7 mouse cellular contexts compared by ENCODE assay signal in the genomic region with DNA sequence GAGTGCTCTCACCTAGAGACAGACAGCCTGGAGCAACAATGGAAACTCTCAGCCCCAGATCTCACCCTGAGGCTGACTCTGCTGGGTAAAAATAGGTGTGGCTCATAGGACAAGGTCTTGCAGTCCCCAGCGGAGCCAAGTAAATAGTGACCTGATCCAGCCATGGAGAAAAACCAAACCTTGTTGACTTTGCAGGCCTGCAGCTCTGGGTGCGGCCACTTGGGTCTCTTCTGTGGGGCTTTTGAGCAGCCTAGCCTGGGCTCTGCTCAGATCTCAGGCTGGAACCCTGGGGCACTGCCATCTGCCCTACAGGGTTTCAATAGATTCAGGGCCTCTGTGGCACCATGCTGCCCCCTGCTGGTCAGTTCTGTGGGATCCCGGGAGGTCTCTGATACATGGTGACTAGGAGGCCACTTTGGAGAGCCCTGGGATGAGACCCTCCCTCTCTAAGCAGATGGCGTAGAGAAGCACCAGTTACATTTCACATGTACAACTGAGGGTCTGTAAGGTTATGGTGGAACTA. TPM values are rescaled to one million over a fixed set of nuclear protein-coding genes. Genes with fewer than 3 reads are reported as not detected.
DNase-seq lines count a peak whose midpoint lies in the region; ATAC-seq and TF ChIP-seq lines count a peak whose summit lies in the region.

No protein-coding gene starts in this region.

- TF ChIP-seq EP300 in heart, adult 2 months (IDR thresholded peaks at IDR 0.05; ENCODE audit: insufficient read depth, low read depth, low read length), result peak; percentile 85

- H3K4me1 ChIP-seq in embryonic facial prominence, embryonic 12.5 days, result no peaks in the 10 kb centered on the region
- H3K4me1 ChIP-seq in heart, adult 2 months (ENCODE audit: control insufficient read depth, insufficient read depth, low read length), result no peaks in the 10 kb centered on the region
- H3K4me1 ChIP-seq in kidney, adult 2 months (ENCODE audit: control insufficient read depth, insufficient read depth, low read length), result peaks cover 11% of the 10 kb centered on the region; the same call in 1 of the 2 replicates
- H3K4me1 ChIP-seq in limb, embryonic 11.5 days (ENCODE audit: control insufficient read depth, insufficient read depth, low read length), result no peaks in the 10 kb centered on the region
- no peaks in the 10 kb centered on the region for H3K4me1 ChIP-seq in midbrain, embryonic 15.5 days

- no peaks in the 10 kb centered on the region for H3K36me3 ChIP-seq in embryonic facial prominence, embryonic 12.5 days
- H3K36me3 ChIP-seq in heart, adult 2 months (ENCODE audit: control insufficient read depth, insufficient read depth, low read length), result no peaks in the 10 kb centered on the region
- H3K36me3 ChIP-seq in kidney, adult 2 months (ENCODE audit: control insufficient read depth, insufficient read depth, low read length), result no peaks in the 10 kb centered on the region
- no peaks in the 10 kb centered on the region for H3K36me3 ChIP-seq in limb, embryonic 11.5 days (ENCODE audit: control insufficient read depth, insufficient read depth, low read length)
- no peaks in the 10 kb centered on the region for H3K36me3 ChIP-seq in midbrain, embryonic 15.5 days (replicated peaks)

- ATAC-seq in embryonic facial prominence, embryonic 12.5 days (ENCODE audit: insufficient number of reproducible peaks, insufficient read depth, low FRiP score, low TSS enrichment), result 0 out of 2 replicates have a peak, but pooled peaks have one; percentile 30
- peak; percentile 26; the same call in 1 of the 2 replicates for ATAC-seq in limb, embryonic 11.5 days (ENCODE audit: insufficient number of reproducible peaks, low FRiP score, low TSS enrichment, low read depth)
- ATAC-seq in midbrain, embryonic 15.5 days (replicated peaks), result peak; percentile 62; the same call in 1 of the 2 replicates

- H3K79me2 ChIP-seq in heart, adult 2 months (replicated peaks; ENCODE audit: control insufficient read depth, insufficient read depth, low read length), result no peaks in the 10 kb centered on the region

- H3K4me2 ChIP-seq in embryonic facial prominence, embryonic 12.5 days (replicated peaks), result no peak overlapping the region
- H3K4me2 ChIP-seq in limb, embryonic 11.5 days (ENCODE audit: low read depth, severe bottlenecking), result no peak overlapping the region
- H3K4me2 ChIP-seq in midbrain, embryonic 15.5 days, result no peak overlapping the region

- peak; percentile 91 to 92 for DNase-seq in adrenal gland, postnatal 36 days
- DNase-seq in heart, adult 2 months, result peak; percentile 86 to 93
- peak; percentile 93 for DNase-seq in kidney, adult 2 months
- DNase-seq in limb, embryonic 11.5 days (ENCODE audit: low spot score), result peak; percentile 89
- peak; percentile 29 to 50 for DNase-seq in spleen, postnatal 14 days (ENCODE audit: low spot score in 2 of 2)

- H3K27ac ChIP-seq in embryonic facial prominence, embryonic 12.5 days, result no peak overlapping the region
- H3K27ac ChIP-seq in heart, adult 2 months, result peak overlapping the region; percentile 44
- H3K27ac ChIP-seq in kidney, adult 2 months (ENCODE audit: insufficient read depth, low read depth, low read length), result no peak overlapping the region
- H3K27ac ChIP-seq in limb, embryonic 11.5 days (replicated peaks; ENCODE audit: low read depth, low read length), result no peak overlapping the region
- no peak overlapping the region for H3K27ac ChIP-seq in midbrain, embryonic 15.5 days

- WGBS in embryonic facial prominence, embryonic 12.5 days, result 42% methylated on average over 4 of the region's 4 CpGs
- WGBS in heart, adult 2 months, result 32% methylated on average over 4 of the region's 4 CpGs
- 28% methylated on average over 4 of the region's 4 CpGs for WGBS in kidney, adult 2 months
- WGBS in limb, embryonic 11.5 days, result 44% methylated on average over 4 of the region's 4 CpGs
- WGBS in midbrain, embryonic 15.5 days, result 46% methylated on average over 4 of the region's 4 CpGs

- H3K27me3 ChIP-seq in embryonic facial prominence, embryonic 12.5 days, result peaks cover 3% of the 10 kb centered on the region; the same call in 1 of the 2 replicates
- H3K27me3 ChIP-seq in heart, adult 2 months (ENCODE audit: control insufficient read depth, insufficient read depth, low read length), result no peaks in the 10 kb centered on the region
- H3K27me3 ChIP-seq in kidney, adult 2 months (replicated peaks; ENCODE audit: control insufficient read depth, insufficient read depth, low read length), result no peaks in the 10 kb centered on the region
- H3K27me3 ChIP-seq in limb, embryonic 11.5 days (ENCODE audit: control insufficient read depth, insufficient read depth, low read length), result no peaks in the 10 kb centered on the region
- H3K27me3 ChIP-seq in midbrain, embryonic 15.5 days (replicated peaks), result no peaks in the 10 kb centered on the region

- intact Hi-C loops in heart, adult 2 months (cut with DNase I), result loop anchor here (1.0 kb wide), 2 partner anchors 53 to 65 kb away; partner anchors contain the start of gene Klf15

- TF ChIP-seq CTCF in heart, adult 2 months (IDR thresholded peaks at IDR 0.05), result peak; percentile 99; the same call in 1 of the 2 replicates
- TF ChIP-seq CTCF in kidney, adult 2 months (conservative IDR thresholded peaks at IDR 0.05; ENCODE audit: insufficient read depth, insufficient read length, low read depth, low read length), result peak; percentile 85

- H3K4me3 ChIP-seq in embryonic facial prominence, embryonic 12.5 days, result no peak overlapping the region
- no peak overlapping the region for H3K4me3 ChIP-seq in heart, adult 2 months
- no peak overlapping the region for H3K4me3 ChIP-seq in kidney, adult 2 months (ENCODE audit: insufficient read depth, low read depth, low read length)
- no peak overlapping the region for H3K4me3 ChIP-seq in limb, embryonic 11.5 days (ENCODE audit: low read depth, low read length)
- no peak overlapping the region for H3K4me3 ChIP-seq in midbrain, embryonic 15.5 days

- no peak for TF ChIP-seq POLR2A in heart, adult 2 months (IDR thresholded peaks at IDR 0.05; ENCODE audit: insufficient read depth, low read depth, low read length)
- TF ChIP-seq POLR2A in kidney, adult 2 months (IDR thresholded peaks at IDR 0.05; ENCODE audit: low read depth, low read length), result no peak

- no peaks in the 10 kb centered on the region for H3K9me3 ChIP-seq in embryonic facial prominence, embryonic 12.5 days
- no peaks in the 10 kb centered on the region for H3K9me3 ChIP-seq in limb, embryonic 11.5 days (ENCODE audit: control insufficient read depth, low read length)
- H3K9me3 ChIP-seq in midbrain, embryonic 15.5 days, result no peaks in the 10 kb centered on the region

- H3K9ac ChIP-seq in embryonic facial prominence, embryonic 12.5 days, result no peak overlapping the region
- no peak overlapping the region for H3K9ac ChIP-seq in heart, adult 2 months (ENCODE audit: low read depth, low read length)
- no peak overlapping the region for H3K9ac ChIP-seq in limb, embryonic 11.5 days (ENCODE audit: low read length)
- H3K9ac ChIP-seq in midbrain, embryonic 15.5 days, result no peak overlapping the region

RNA-seq across cellular contexts. Expression of gene Aldh1l1, which starts 28.7 kb away (rescaled TPM):
- 100 to 1,000 TPM; 136 to 172 TPM for total RNA-seq in adrenal gland, postnatal 36 days (2021)
- polyA plus RNA-seq in embryonic facial prominence, embryonic 12.5 days (2016; fragmentation: Nextera tagmentation; extraction: Ambion mirVana), result 1.7 and 2.1 TPM in 2 replicates
- 1 to 10 TPM; 2.5 to 3.7 TPM for total RNA-seq in heart, adult 2 months (2021)
- 3.2 and 7.5 TPM in 2 replicates for polyA plus RNA-seq in heart, adult 2 months (2012; rRNA removed)
- polyA plus RNA-seq in kidney, adult 2 months (2012; rRNA removed), result 253 and 260 TPM in 2 replicates
- 0.57 and 1.4 TPM in 2 replicates for polyA plus RNA-seq in limb, embryonic 11.5 days (2014; fragmentation: Nextera tagmentation; extraction: Ambion mirVana)
- polyA plus RNA-seq in midbrain, embryonic 15.5 days (2015; fragmentation: Nextera tagmentation; extraction: Ambion mirVana), result 49.9 and 58.7 TPM in 2 replicates

RNA-seq across cellular contexts. Expression of gene Klf15, which starts 52.6 kb away (rescaled TPM):
- 10 to 100 TPM; 31.8 to 35.7 TPM for total RNA-seq in adrenal gland, postnatal 36 days (2021)
- polyA plus RNA-seq in embryonic facial prominence, embryonic 12.5 days (2016; fragmentation: Nextera tagmentation; extraction: Ambion mirVana), result 4.5 TPM in 2 replicates
- total RNA-seq in heart, adult 2 months (2021), result 10 to 100 TPM; 64.7 to 67.4 TPM
- polyA plus RNA-seq in heart, adult 2 months (2012; rRNA removed), result 54.7 and 60.2 TPM in 2 replicates
- 131 and 170 TPM in 2 replicates for polyA plus RNA-seq in kidney, adult 2 months (2012; rRNA removed)
- 3.6 and 3.8 TPM in 2 replicates for polyA plus RNA-seq in limb, embryonic 11.5 days (2014; fragmentation: Nextera tagmentation; extraction: Ambion mirVana)
- polyA plus RNA-seq in midbrain, embryonic 15.5 days (2015; fragmentation: Nextera tagmentation; extraction: Ambion mirVana), result 13.6 and 15.5 TPM in 2 replicates

Comparison
In these comparisons a context has a peak if more than half of its experiments do, and no peak if none do; other contexts are left out.
1. DNase-seq: peak in every context shown above with its lines; median percentile 93 in kidney, adult 2 months; 92 in adrenal gland, postnatal 36 days; 90 in heart, adult 2 months; 89 in limb, embryonic 11.5 days; 40 in spleen, postnatal 14 days.